Mouse (Mus musculus): Measurements from ENCODE around the gene Pax7. TPM values are rescaled to one million over a fixed set of nuclear protein-coding genes. Genes with fewer than 3 reads are reported as not detected.

The Pax7 gene
- polyA plus RNA-seq, 1 experiment from 2014 or later, result not detected

Other genes with a start within 250 kb of the Pax7 start
- gene Gm21969, start 230.3 kb downstream of the Pax7 start, polyA plus RNA-seq (2014; fragmentation: Nextera tagmentation; extraction: Ambion mirVana), result not detected in 2 replicates
- 10.1 and 11.0 TPM in 2 replicates for gene Aldh4a1, start 210.7 kb downstream of the Pax7 start, polyA plus RNA-seq (2014; fragmentation: Nextera tagmentation; extraction: Ambion mirVana)
- not detected in 2 replicates for gene Tas1r2, start 180.0 kb downstream of the Pax7 start, polyA plus RNA-seq (2014; fragmentation: Nextera tagmentation; extraction: Ambion mirVana)
- gene Klhdc7a, start 134.5 kb upstream of the Pax7 start, polyA plus RNA-seq (2014; fragmentation: Nextera tagmentation; extraction: Ambion mirVana), result 0.09 and 0.15 TPM in 2 replicates